Mouse (Mus musculus): ENCODE measurements around the gene Yars. TPM values are rescaled to one million over a fixed set of nuclear protein-coding genes. Genes with fewer than 3 reads are reported as not detected.

Gene Yars
- polyA plus RNA-seq, 1 experiment from 2014 or later = 80.2 TPM

DNA sequence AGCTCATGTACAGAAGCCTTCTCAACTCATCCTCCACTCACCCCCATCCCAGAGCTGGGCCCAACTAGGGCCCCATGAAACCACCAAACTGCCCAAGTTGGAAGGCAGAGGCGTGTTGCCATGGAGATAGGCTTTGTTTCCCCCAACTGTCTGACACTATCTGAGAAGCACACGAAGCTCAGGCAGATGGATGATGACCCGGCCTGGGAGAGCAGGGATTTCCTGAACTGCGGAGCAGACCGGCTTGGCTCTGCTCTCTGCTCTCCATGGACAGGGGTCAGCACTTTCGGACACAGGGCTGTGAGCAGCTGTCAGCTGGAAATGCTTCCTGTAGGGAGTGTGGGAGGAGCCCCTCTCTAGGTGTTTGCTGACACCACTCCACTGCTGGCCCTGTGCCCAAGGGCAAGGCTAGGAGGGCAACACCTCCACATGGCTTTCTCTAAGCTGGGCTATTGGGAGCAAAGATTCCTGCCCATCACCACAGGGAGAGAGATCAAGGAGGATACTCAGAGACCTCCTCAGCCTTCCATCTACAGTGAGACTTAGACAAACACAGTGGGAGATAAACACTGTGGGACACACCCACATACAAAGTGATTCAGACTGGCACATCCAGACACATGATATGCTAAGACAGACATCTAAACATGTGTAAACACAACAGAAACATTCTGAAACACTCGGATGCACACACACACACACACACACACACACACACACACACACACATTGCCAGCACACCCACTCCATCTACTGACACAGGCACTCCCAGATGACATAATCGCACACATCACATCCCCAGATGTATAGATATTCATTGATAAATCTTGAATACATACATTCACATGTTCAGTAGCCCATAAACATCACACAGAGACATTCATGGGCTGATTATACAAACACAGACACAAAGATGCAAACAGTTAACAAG lies 67.2 kb downstream of the Yars start:
- Histone ChIP-seq H3K36me3 (no peaks in the 10 kb centered on the region), H3K4me3 (replicated peaks) (no peak overlapping the region), H3K4me1 (replicated peaks) (peaks cover 16% of the 10 kb centered on the region), H3K4me2 (no peak overlapping the region), H3K9ac (replicated peaks) (no peak overlapping the region), H3K27ac (no peak overlapping the region), H3K27me3 (peaks cover 7% of the 10 kb centered on the region; the same call in 1 of the 2 replicates), H3K9me3 (no peaks in the 10 kb centered on the region)
- no peak for ATAC-seq (ENCODE audit: insufficient number of reproducible peaks, insufficient read depth, low FRiP score, low TSS enrichment, low read depth)
- WGBS = 34% methylated on average over 8 of the region's 8 CpGs

DNA sequence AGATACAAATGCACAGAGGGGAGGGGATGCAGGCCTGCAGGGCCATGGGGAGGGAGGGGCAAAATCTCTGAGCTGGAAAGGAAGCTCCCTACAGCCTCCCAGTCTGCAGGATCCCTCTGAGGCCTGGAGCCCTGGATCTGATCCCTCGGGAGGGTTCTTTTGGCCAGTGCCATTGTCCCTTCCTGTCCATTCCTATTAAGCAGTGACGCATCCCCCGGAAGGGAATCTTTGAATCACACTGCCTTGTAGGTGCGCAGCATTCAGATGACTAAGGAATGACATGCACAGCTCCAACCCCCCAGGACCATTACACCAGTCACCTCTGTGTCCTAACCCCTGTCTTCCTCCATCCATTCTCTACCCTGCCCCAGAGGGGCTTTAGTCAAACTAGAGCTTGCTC lies 69.5 kb downstream of the Yars start:
- H3K4me1 ChIP-seq (replicated peaks) = peaks cover 26% of the 10 kb centered on the region
- H3K36me3 ChIP-seq = no peaks in the 10 kb centered on the region
- H3K9me3 ChIP-seq = no peaks in the 10 kb centered on the region
- 80% methylated on average over 4 of the region's 4 CpGs for WGBS
- H3K4me3 ChIP-seq (replicated peaks) = no peak overlapping the region
- ATAC-seq (ENCODE audit: insufficient number of reproducible peaks, insufficient read depth, low FRiP score, low TSS enrichment, low read depth) = no peak
- no peak overlapping the region for H3K27ac ChIP-seq
- peaks cover 4% of the 10 kb centered on the region; the same call in 1 of the 2 replicates for H3K27me3 ChIP-seq
- H3K4me2 ChIP-seq = no peak overlapping the region
- H3K9ac ChIP-seq (replicated peaks) = no peak overlapping the region

DNA sequence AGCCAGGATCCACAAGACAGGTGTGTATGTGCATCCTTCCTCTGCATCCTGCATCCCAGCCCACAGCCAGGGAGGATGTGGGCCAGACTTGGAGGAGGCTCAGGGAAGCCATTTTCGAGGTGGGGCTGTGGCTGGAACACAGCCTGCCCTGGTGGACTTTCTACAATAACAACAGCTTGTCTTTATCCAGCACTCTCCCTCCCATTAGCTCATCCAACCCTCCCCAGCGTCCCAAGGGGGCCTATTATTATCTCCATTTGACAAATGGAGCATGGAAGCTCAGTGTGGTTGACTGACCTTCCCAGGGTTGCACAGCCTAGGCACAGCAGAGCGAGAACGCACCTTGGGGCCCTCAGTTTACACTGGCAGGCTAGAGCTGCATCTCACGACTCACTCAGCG lies 71.1 kb downstream of the Yars start:
- H3K9me3 ChIP-seq = no peaks in the 10 kb centered on the region
- WGBS = 21% methylated on average over 6 of the region's 6 CpGs
- peak overlapping the region; percentile 34; the same call in 1 of the 2 replicates for H3K9ac ChIP-seq (replicated peaks)
- H3K4me2 ChIP-seq = no peak overlapping the region
- H3K4me1 ChIP-seq (replicated peaks) = peaks cover 26% of the 10 kb centered on the region
- H3K4me3 ChIP-seq (replicated peaks) = no peak overlapping the region
- H3K27ac ChIP-seq = no peak overlapping the region
- H3K36me3 ChIP-seq = no peaks in the 10 kb centered on the region
- no peak for ATAC-seq (ENCODE audit: insufficient number of reproducible peaks, insufficient read depth, low FRiP score, low TSS enrichment, low read depth)
- peaks cover 4% of the 10 kb centered on the region; the same call in 1 of the 2 replicates for H3K27me3 ChIP-seq

DNA sequence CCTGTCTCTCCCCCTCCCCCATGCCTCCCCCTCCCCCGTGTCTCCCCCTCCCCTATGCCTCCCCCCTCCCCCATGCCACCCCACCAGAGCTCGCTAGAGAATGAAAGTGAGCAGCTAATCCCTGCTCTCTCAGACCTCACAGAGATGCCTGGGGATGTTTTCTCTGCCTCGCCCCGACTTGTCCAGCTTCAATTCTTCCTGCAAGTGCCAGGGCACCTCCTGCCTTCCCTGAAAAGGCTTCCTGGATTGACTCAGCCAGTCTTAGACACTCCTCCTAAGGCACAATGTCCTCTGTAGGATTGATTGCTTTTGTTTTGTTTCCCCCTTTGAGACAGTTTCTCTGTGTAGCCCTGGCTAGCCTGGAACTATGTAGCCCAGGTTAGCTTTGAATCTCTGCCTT lies 71.6 kb downstream of the Yars start, which contains the start of gene C77080:
Gene C77080 (minus strand): TSS at position 209 of the 400 bp plus-strand sequence.
- Histone ChIP-seq H3K9ac (replicated peaks) (peak within 1 kb of the TSS; percentile 34; the same call in 1 of the 2 replicates), H3K4me2 (no peak within 1 kb of the TSS), H3K4me3 (replicated peaks) (no peak within 1 kb of the TSS), H3K36me3 (no peaks in the 10 kb centered on the region), H3K9me3 (no peaks in the 10 kb centered on the region), H3K27me3 (peaks cover 4% of the 10 kb centered on the region; the same call in 1 of the 2 replicates), H3K27ac (no peak within 1 kb of the TSS), H3K4me1 (replicated peaks) (peaks cover 26% of the 10 kb centered on the region)
- 14% methylated on average over 2 of the region's 4 CpGs for WGBS
- no peak for ATAC-seq (ENCODE audit: insufficient number of reproducible peaks, insufficient read depth, low FRiP score, low TSS enrichment, low read depth)

DNA sequence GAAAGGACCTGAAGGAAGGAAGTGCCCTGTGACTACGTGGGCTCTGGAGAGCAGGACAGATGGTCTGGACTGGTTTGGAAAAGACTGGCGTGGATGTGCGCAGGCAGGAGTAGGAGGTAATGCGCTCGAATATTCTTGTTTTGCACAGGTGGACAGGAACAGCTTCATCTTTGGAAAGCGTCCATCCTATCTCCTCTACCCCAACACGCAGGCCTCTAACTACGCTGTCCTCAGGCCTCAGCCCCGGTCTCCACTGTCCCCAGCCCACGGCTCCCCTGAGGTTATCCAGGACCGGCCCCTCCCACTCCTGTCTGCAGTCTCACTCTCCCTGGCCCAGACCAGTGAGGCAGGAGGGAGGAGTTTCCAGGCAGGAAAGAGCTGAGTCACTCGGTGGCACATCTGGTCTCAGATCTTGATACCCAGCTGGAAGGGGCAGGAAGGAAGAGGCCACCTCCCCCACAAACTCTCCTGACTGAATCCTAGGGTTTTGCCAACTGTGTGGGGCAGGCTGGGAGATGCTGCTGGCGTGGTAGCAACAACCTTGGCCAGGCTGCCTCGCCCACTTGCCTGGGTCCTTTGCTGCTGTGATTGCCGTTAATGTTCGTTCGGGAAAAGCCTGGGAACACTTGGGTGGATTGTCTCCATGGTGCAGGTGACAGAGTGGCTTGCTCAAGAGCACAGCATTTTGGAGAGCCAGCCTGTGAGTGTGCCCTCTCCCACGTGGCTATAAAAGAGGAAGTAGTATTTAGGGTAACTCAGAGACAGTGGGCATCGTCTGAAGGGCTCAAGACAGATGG lies 73.9 kb downstream of the Yars start:
- Histone ChIP-seq H3K9ac (replicated peaks) (peak overlapping the region; percentile 44; the same call in 1 of the 2 replicates), H3K4me3 (replicated peaks) (no peak overlapping the region), H3K4me1 (replicated peaks) (peaks cover 20% of the 10 kb centered on the region), H3K36me3 (no peaks in the 10 kb centered on the region), H3K4me2 (peak overlapping the region; percentile 35), H3K27ac (no peak overlapping the region), H3K9me3 (no peaks in the 10 kb centered on the region), H3K27me3 (peaks cover 4% of the 10 kb centered on the region; the same call in 1 of the 2 replicates)
- ATAC-seq (ENCODE audit: insufficient number of reproducible peaks, insufficient read depth, low FRiP score, low TSS enrichment, low read depth) = peak; percentile 60; the same call in 1 of the 2 replicates
- 26% methylated on average over 19 of the region's 19 CpGs for WGBS

DNA sequence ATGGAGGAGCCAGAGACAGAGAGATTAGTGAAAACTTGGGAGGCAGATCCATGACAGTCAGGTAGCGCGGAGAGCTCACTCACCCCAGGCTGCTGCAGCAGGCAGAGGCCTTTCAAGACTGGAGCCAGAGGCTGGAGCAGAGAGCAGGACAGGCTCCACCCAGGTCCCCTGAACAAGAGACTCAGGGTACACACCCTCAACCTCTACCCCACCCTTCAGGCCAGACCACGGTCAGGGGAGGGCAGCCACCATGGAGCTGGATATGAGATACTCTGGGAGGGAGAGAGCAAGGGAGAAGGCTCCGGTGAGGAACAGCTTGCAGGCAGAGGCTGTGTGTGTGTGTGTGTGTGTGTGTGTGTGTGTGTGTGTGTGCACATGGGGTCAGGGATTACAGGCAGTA lies 76.6 kb downstream of the Yars start:
- H3K4me1 ChIP-seq (replicated peaks) = peaks cover 14% of the 10 kb centered on the region
- no peaks in the 10 kb centered on the region for H3K9me3 ChIP-seq
- H3K9ac ChIP-seq (replicated peaks) = no peak overlapping the region
- ATAC-seq (ENCODE audit: insufficient number of reproducible peaks, insufficient read depth, low FRiP score, low TSS enrichment, low read depth) = no peak
- 78% methylated on average over 4 of the region's 4 CpGs for WGBS
- H3K36me3 ChIP-seq = no peaks in the 10 kb centered on the region
- no peaks in the 10 kb centered on the region for H3K27me3 ChIP-seq
- H3K4me3 ChIP-seq (replicated peaks) = no peak overlapping the region
- H3K27ac ChIP-seq = no peak overlapping the region
- no peak overlapping the region for H3K4me2 ChIP-seq

DNA sequence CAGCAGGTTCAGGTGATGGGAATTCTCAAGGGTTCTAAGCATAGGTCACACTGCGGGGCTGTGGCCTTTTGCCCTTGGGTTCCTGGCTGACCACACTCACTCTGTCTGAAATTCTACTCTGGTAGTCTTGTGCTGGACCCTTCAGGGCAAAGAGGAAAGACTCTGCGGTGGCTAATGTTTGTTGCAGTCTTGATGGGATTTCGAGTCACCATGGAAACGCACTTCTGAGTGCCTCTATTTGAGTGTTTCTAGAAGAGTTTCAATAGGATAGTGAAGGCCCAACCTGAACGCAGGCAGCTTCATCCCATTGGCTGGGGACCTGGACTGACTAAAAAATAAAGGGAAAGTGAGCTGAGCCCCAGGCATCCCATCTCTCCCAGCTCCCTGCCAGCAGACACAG lies 77.3 kb downstream of the Yars start:
- no peak overlapping the region for H3K27ac ChIP-seq
- H3K27me3 ChIP-seq = no peaks in the 10 kb centered on the region
- H3K4me2 ChIP-seq = no peak overlapping the region
- H3K9ac ChIP-seq (replicated peaks) = no peak overlapping the region
- no peak for ATAC-seq (ENCODE audit: insufficient number of reproducible peaks, insufficient read depth, low FRiP score, low TSS enrichment, low read depth)
- H3K36me3 ChIP-seq = no peaks in the 10 kb centered on the region
- no peak overlapping the region for H3K4me3 ChIP-seq (replicated peaks)
- H3K4me1 ChIP-seq (replicated peaks) = peaks cover 13% of the 10 kb centered on the region
- H3K9me3 ChIP-seq = no peaks in the 10 kb centered on the region
- WGBS = 80% methylated on average over 5 of the region's 5 CpGs

DNA sequence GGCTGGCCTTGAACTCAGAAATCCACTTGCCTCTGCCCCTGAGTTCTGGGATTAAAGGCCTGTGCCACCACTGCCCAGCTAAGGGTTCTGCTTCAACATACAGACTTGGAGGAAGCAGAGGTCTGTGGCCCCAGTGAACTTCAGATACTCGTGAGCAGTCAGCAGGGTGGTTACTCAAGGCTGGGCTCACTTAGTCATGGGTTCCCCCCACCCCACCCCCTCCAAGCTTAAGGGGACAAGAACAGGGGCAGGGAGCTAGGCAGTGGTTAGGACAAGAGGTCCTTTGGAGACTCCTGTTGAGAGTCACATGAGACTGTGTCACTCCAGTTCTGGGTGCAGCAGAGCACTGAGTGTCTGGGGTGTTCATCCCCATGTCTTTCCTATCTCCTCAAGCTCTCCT lies 79.1 kb downstream of the Yars start:
- Histone ChIP-seq H3K36me3 (no peaks in the 10 kb centered on the region), H3K9me3 (no peaks in the 10 kb centered on the region), H3K4me1 (replicated peaks) (peaks cover 14% of the 10 kb centered on the region), H3K9ac (replicated peaks) (no peak overlapping the region), H3K27ac (no peak overlapping the region), H3K27me3 (no peaks in the 10 kb centered on the region), H3K4me2 (no peak overlapping the region), H3K4me3 (replicated peaks) (no peak overlapping the region)
- ATAC-seq (ENCODE audit: insufficient number of reproducible peaks, insufficient read depth, low FRiP score, low TSS enrichment, low read depth) = no peak
- 48% methylated on average over 1 of the region's 1 CpGs for WGBS

Other genes with a start within 250 kb of the Yars start
- 22.4 and 26.0 TPM in 2 replicates for gene Azin2, start 227.3 kb upstream of the Yars start, polyA plus RNA-seq (2016; fragmentation: Nextera tagmentation; extraction: Ambion mirVana)
- gene Ak2, start 197.8 kb upstream of the Yars start, polyA plus RNA-seq (2016; fragmentation: Nextera tagmentation; extraction: Ambion mirVana) = 205 and 213 TPM in 2 replicates
- 10.8 and 11.9 TPM in 2 replicates for gene Rnf19b, start 131.5 kb upstream of the Yars start, polyA plus RNA-seq (2016; fragmentation: Nextera tagmentation; extraction: Ambion mirVana)
- gene Tmem54, start 84.2 kb upstream of the Yars start, polyA plus RNA-seq (2016; fragmentation: Nextera tagmentation; extraction: Ambion mirVana) = 4.2 and 4.3 TPM in 2 replicates
- gene Hpca, start 67.7 kb upstream of the Yars start, polyA plus RNA-seq (2016; fragmentation: Nextera tagmentation; extraction: Ambion mirVana) = 0.55 and 0.83 TPM in 2 replicates
- gene Fndc5, start 52.8 kb upstream of the Yars start, polyA plus RNA-seq (2016; fragmentation: Nextera tagmentation; extraction: Ambion mirVana) = 11.3 and 11.6 TPM in 2 replicates
- 31.2 and 32.7 TPM in 2 replicates for gene S100pbp, start within 50 bp of the Yars start, polyA plus RNA-seq (2016; fragmentation: Nextera tagmentation; extraction: Ambion mirVana)
- gene C77080, start 71.6 kb downstream of the Yars start, polyA plus RNA-seq (2016; fragmentation: Nextera tagmentation; extraction: Ambion mirVana) = 4.6 and 5.1 TPM in 2 replicates
- 1.2 and 1.9 TPM in 2 replicates for gene Sync, start 97.9 kb downstream of the Yars start, polyA plus RNA-seq (2016; fragmentation: Nextera tagmentation; extraction: Ambion mirVana)
- 577 and 606 TPM in 2 replicates for gene Rbbp4, start 145.6 kb downstream of the Yars start, polyA plus RNA-seq (2016; fragmentation: Nextera tagmentation; extraction: Ambion mirVana)
- gene Zbtb8os, start 145.9 kb downstream of the Yars start, polyA plus RNA-seq (2016; fragmentation: Nextera tagmentation; extraction: Ambion mirVana) = 45.0 and 48.8 TPM in 2 replicates
- 12.0 and 13.0 TPM in 2 replicates for gene Zbtb8a, start 188.4 kb downstream of the Yars start, polyA plus RNA-seq (2016; fragmentation: Nextera tagmentation; extraction: Ambion mirVana)

All from limb, embryonic 12.5 days (tissue).